Mouse (Mus musculus) lung, adult 2 months (tissue): ENCODE results near the gene Zdhhc18.

Source experiments
- CTCF ChIP-seq: fragments of 200-500 bp; IDR thresholded peaks from 2 replicates; pipeline ENCODE4 v1.5.1; 2011; ENCODE audit warnings: mild to moderate bottlenecking, low read length, control low read depth; ENCODE audit not compliant: insufficient read depth
- POLR2A ChIP-seq: fragments of 200-500 bp; IDR thresholded peaks from 2 replicates; pipeline ENCODE4 v1.6.1; 2011; ENCODE audit warnings: low read depth, mild to moderate bottlenecking, control low read depth, low read length, borderline replicate concordance; ENCODE audit errors: extremely low read depth

GRCm38 (mm10) chr4:133656997-133657396 is 7.0 kb upstream of the Zdhhc18 start:
- TF ChIP-seq CTCF (no peak), POLR2A (0 out of 2 replicates have a peak, but pooled peaks have one; percentile 10)
